Mouse (Mus musculus): ENCODE results near the gene Lipc.

Gene Lipc

DNA sequence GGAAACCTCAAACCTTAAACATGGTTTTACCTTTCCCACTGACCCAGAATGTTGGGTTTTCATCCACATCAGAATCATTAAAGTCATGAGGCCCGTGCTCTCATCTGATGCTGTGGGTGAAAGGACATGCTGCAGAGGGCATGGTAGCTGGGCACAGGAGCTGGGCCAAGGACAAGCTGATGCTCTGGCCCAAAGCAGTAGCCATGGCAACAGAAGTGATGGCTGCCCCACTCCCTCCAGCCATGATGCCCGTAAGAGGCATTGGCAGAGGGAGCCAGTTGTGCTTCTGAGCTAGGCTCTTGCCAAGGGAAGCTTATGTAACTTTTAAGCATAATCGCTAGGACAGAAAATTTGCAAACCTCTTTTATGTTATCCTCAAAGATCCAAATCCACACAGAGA lies 2.2 kb upstream of the Lipc start:
- no peak for DNase-seq

DNA sequence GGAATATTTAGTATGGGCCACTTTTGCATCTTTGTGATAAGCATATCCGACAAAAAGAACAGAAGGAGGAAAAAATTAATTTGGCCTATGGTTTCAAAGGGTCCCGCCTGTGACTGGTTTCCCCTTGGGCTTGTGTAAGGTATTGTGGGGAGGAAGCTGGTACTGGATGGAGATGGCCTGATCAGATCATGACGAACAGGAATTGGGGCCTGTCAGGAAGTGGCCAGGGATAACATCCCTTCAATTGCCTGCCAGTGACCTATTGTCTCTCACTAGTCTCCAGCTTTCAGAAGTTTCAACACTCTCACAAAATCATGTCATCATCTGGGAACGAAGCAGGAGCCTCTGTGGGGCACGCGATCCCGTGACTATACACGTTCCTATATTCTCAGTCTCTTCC lies 2.7 kb downstream of the Lipc start:
- DNase-seq: no peak

DNA sequence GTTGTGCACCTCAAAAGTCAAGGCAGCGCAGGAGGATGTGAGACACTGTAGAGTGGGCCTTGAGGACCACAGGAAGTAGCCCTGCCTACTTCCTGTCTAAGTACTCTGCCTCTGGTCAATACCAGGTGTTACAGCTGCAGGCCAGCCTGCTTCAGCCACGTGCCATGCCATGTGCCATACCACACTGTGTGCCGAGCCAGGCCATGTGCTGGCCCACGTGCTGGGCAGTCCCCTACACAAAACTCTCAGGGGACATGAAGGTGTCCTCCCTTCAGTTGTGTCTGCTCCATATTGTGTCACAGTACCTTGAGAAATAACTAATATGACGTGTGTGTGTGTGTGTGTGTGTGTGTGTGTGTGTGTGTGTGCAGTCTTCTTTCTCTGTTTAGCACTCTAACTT lies 4.7 kb downstream of the Lipc start:
- no peak for DNase-seq

- peak; percentile 21 for DNase-seq
Observed at GRCm38 (mm10) chr9:70942686-70943333, 9.2 kb downstream of the Lipc start.

DNA sequence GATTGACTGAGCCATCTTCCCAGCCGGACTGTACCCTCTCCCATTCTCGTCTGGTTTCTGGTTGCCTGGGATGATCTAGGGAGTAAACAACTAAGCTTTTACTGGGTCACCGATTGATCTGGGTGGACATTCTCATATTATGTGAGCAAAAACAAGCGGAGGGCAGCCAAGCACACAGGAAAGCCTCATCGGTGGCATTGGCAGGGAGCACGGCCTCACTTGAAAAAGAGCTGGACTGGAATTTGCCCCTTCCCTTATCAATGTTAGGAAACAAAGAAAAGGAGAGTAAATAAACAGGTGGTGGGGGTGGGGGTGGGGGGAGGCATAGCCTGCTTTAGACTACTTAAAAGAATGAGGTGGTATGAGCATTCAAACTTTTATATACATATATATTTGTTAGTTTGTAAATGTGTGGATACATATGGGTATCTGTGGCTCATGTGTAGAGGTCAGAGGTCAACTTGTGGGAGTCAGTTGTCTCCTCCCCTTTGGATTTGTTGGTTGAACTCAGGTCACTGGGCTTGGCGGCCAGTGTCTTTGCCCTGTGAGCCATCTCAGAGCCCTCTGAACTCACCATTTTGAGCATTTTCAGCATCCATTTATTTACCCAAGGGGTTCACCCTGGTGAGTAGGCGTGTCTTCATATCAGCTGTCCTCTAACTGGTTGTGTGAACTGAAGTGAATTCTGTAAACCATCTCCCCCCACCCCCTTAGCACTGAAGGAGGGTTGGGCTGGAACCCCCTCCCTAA lies 12.1 kb downstream of the Lipc start:
- no peak for DNase-seq

- no peak for DNase-seq
Observed at GRCm38 (mm10) chr9:70938850-70939249, 13.2 kb downstream of the Lipc start.

DNA sequence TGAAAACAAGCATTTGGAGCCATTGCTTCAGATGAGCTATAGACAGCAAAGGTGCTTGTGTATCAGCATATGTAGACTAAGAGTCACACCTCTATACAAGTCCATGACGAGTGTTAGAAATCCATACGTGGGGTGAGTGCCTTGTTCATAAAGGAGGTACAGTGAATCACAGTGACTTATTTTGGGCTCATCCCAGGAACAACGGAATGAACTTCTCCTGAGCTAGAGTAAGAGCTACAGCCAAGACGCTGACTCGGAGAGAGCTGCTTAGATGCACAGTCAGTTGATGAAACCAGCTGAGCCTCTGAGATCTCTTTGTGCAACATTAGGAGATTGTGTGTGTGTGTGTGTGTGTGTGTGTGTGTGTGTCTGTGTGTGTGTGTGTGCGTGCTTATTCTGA lies 13.9 kb downstream of the Lipc start:
- DNase-seq: no peak

- no peak for DNase-seq
Observed at GRCm38 (mm10) chr9:70934587-70935295, 17.3 kb downstream of the Lipc start.

GRCm38 (mm10) chr9:70930641-70931020 lies 21.4 kb downstream of the Lipc start:
- no peak for DNase-seq

DNA sequence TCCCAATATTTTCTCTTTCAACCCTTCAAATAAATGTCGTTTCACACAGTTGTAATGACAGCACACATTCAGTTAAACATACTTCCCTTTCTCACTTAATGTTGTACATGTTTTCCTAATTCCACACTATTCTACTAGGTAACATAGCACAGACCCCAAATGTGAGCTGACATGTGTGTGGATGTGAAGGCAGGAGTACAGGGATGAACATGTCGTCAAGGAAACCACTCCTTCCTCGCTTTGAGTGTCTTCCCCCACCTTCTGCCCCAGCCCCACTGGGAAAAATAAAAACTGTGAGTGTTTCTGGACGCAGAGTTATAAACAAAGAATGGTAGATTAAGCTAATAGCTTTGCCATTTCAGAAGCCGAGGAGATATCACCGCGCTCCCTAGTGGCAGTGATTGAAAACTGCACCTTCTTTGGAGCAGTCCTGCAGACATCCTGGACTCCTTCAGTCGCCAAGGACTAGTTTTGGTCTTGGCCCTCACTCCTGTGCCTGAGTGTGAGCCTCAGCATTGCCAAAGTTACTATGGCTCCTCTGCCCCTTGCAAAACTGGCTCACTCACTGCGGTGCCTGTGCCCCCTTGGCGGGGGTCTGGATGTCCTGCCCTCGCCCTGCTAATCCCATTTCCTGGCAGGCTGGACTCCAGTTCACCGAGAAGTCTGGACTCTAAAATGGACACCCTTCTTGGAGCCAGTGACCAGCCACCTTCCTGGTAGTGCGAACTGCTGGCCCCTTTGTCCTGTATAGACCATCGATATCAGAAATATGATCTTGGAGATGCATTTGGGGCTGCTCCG lies 22.0 kb downstream of the Lipc start:
- peak; percentile 62 for DNase-seq

DNA sequence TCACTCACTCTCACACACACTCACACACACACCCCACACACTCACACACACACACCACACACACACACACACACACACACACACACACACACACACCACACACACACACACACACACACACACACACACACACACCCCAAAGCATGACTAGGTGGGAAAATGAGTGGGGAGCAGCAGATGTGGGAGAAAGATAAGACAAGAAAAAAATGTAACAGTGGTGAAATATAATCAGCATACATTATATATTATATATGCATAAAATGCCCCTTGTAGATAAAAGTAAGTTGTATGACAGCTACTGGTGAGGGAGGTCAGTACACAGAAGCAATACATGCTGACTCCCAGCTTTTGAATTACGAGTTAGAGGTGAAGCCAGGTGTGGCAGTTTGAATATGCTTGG lies 23.6 kb downstream of the Lipc start:
- DNase-seq: no peak

- no peak for DNase-seq
Observed at GRCm38 (mm10) chr9:70927701-70928100, 24.3 kb downstream of the Lipc start.

- DNase-seq: peak; percentile 21
Observed at GRCm38 (mm10) chr9:70926820-70927588, 25.0 kb downstream of the Lipc start.

- no peak for DNase-seq
Observed at GRCm38 (mm10) chr9:70925225-70925624, 26.8 kb downstream of the Lipc start.

DNA sequence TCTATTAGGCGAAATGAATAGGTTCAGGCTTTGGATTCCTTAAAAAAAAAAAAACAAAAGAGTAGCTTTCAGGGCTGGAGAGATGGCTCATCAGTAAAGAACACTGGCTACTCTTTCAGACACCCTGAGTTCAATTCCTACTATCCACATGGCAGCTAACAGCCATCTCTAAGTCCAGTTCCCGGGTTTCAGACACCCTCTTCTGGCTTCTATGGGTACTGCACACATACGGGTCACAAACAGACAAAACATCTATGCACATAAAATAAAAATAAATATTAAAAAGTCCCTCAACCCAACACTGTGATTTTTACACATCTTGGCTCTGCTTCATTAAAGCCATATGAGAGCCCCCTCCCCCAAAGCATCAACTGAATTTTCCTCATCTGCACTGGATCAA lies 27.3 kb downstream of the Lipc start:
- no peak for DNase-seq

DNA sequence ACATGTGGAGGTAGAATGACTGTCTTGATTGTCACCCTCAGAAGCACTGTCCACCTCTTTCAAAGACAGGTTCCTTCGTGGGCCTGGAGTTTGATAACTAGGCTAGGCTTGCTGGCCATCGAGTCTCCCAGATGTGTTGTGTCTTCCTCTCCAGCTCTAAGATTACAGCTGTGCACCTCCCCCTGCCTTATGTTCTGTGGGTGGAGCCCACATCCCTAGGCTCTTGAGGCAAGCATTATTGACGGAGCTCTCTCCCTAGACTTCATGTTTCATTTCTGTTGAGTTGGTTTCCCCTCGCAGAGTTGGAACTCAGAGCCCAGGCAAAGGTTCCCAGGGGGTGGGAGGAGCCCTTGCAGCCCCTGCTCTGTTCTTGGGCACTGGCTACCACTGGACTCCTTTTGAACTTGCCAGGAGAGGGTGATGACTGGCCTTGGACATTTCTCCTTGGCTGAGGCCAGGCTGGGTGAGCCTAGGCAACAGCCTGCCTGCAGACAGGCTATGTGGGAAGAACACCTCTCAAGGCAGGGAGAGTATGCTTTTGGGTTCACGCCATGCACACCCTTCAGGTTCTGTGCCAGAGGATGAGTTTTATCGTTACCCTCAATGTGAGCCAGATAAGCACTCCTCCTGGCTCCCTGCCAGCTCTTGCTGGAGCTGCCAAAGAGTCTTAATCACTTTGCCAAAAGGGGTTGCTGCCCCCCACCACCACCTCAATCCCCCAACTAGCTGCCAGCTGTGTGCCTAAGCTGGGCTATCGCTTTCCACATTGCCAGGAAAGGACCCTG lies 30.1 kb downstream of the Lipc start:
- DNase-seq: peak; percentile 19

GRCm38 (mm10) chr9:70921132-70921531 lies 30.9 kb downstream of the Lipc start:
- DNase-seq: no peak

GRCm38 (mm10) chr9:70919271-70919670 lies 32.8 kb downstream of the Lipc start:
- DNase-seq: no peak

DNA sequence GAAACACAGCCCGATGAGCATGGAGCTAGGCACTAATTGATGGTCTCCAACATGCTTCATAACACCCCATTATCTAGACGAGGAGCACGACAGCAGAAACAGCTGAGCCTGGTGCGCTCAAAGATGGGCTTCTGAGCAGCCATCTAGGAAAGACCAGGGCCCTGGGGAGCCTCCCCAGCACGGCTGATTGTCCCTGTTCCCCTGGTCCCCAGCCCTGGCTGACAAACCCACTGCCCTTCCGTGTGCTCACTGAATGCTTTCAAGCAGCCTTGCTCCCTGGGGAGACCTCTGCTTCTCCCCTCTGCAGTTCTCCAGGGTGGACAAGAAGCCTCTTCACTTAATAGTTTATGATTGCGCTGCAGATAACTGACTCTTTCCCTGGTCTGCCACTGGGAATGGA lies 35.5 kb downstream of the Lipc start:
- DNase-seq: no peak

- DNase-seq: no peak
Observed at GRCm38 (mm10) chr9:70915356-70915685, 36.7 kb downstream of the Lipc start.

GRCm38 (mm10) chr9:70914659-70915355 lies 37.2 kb downstream of the Lipc start:
- DNase-seq: no peak

Data from lung, postnatal 14 days (tissue).